Mouse (Mus musculus): ENCODE data around the gene Hist1h4i. TPM values are rescaled to one million over a fixed set of nuclear protein-coding genes. Genes with fewer than 3 reads are reported as not detected.

The Hist1h4i gene
- polyA plus RNA-seq, 1 experiment = not detected

GRCm38 (mm10) chr13:22015479-22016450 is 25.4 kb downstream of the Hist1h4i start:
- Histone ChIP-seq H3K4me1 (ENCODE audit: control insufficient read depth, insufficient read depth, low read length) (no peaks in the 10 kb centered on the region), H3K4me3 (ENCODE audit: insufficient read depth, low read depth, low read length) (no peak overlapping the region)

GRCm38 (mm10) chr13:22014411-22014845 is 26.7 kb downstream of the Hist1h4i start:
- H3K4me1 ChIP-seq (ENCODE audit: control insufficient read depth, insufficient read depth, low read length) = no peaks in the 10 kb centered on the region
- TF ChIP-seq POLR2A (IDR thresholded peaks at IDR 0.05; ENCODE audit: insufficient read depth, low read depth, low read length) (no peak), CTCF (IDR thresholded peaks at IDR 0.05; ENCODE audit: insufficient read depth, low read depth, low read length) (no peak)
- WGBS = 12% methylated on average over 17 of the region's 17 CpGs

More at GRCm38 (mm10) chr13:22015479-22016450, 25.4 kb downstream of the Hist1h4i start:
- TF ChIP-seq POLR2A (IDR thresholded peaks at IDR 0.05; ENCODE audit: insufficient read depth, low read depth, low read length) (no peak), CTCF (IDR thresholded peaks at IDR 0.05; ENCODE audit: insufficient read depth, low read depth, low read length) (no peak)
- 20% methylated on average over 27 of the region's 27 CpGs for WGBS
- no peak overlapping the region for H3K27ac ChIP-seq (ENCODE audit: insufficient read depth, low read depth, low read length)

GRCm38 (mm10) chr13:22013716-22014115 is 27.4 kb downstream of the Hist1h4i start:
- no peak for TF ChIP-seq POLR2A (IDR thresholded peaks at IDR 0.05; ENCODE audit: insufficient read depth, low read depth, low read length)
- no peak for TF ChIP-seq CTCF (IDR thresholded peaks at IDR 0.05; ENCODE audit: insufficient read depth, low read depth, low read length)
- no peak overlapping the region for H3K4me3 ChIP-seq (ENCODE audit: insufficient read depth, low read depth, low read length)
- no peaks in the 10 kb centered on the region for H3K4me1 ChIP-seq (ENCODE audit: control insufficient read depth, insufficient read depth, low read length)
- H3K27ac ChIP-seq (ENCODE audit: insufficient read depth, low read depth, low read length) = no peak overlapping the region
- 26% methylated on average over 13 of the region's 13 CpGs for WGBS

More at GRCm38 (mm10) chr13:22014411-22014845, 26.7 kb downstream of the Hist1h4i start:
- H3K27ac ChIP-seq (ENCODE audit: insufficient read depth, low read depth, low read length) = no peak overlapping the region
- no peak overlapping the region for H3K4me3 ChIP-seq (ENCODE audit: insufficient read depth, low read depth, low read length)

- Histone ChIP-seq H3K4me3 (ENCODE audit: insufficient read depth, low read depth, low read length) (no peak within 1 kb of the TSS), H3K27ac (ENCODE audit: insufficient read depth, low read depth, low read length) (no peak within 1 kb of the TSS), H3K4me1 (ENCODE audit: control insufficient read depth, insufficient read depth, low read length) (peaks cover 13% of the 10 kb centered on the region)
- WGBS = 23% methylated on average over 6 of the region's 7 CpGs
- TF ChIP-seq POLR2A (IDR thresholded peaks at IDR 0.05; ENCODE audit: insufficient read depth, low read depth, low read length) (no peak), CTCF (IDR thresholded peaks at IDR 0.05; ENCODE audit: insufficient read depth, low read depth, low read length) (no peak)
Measured at GRCm38 (mm10) chr13:22009642-22010041, 31.5 kb downstream of the Hist1h4i start, which contains the start of gene Prss16. Gene Prss16, minus strand, starts transcription at chr13:22009742.

GRCm38 (mm10) chr13:22008707-22009106 is 32.5 kb downstream of the Hist1h4i start:
- Histone ChIP-seq H3K27ac (ENCODE audit: insufficient read depth, low read depth, low read length) (no peak overlapping the region), H3K4me3 (ENCODE audit: insufficient read depth, low read depth, low read length) (no peak overlapping the region), H3K4me1 (ENCODE audit: control insufficient read depth, insufficient read depth, low read length) (peaks cover 13% of the 10 kb centered on the region)
- TF ChIP-seq CTCF (IDR thresholded peaks at IDR 0.05; ENCODE audit: insufficient read depth, low read depth, low read length) = no peak
- TF ChIP-seq POLR2A (IDR thresholded peaks at IDR 0.05; ENCODE audit: insufficient read depth, low read depth, low read length) = no peak
- WGBS = 86% methylated on average over 3 of the region's 3 CpGs

- peaks cover 13% of the 10 kb centered on the region for H3K4me1 ChIP-seq (ENCODE audit: control insufficient read depth, insufficient read depth, low read length)
- no peak overlapping the region for H3K27ac ChIP-seq (ENCODE audit: insufficient read depth, low read depth, low read length)
- TF ChIP-seq CTCF (IDR thresholded peaks at IDR 0.05; ENCODE audit: insufficient read depth, low read depth, low read length) (no peak), POLR2A (IDR thresholded peaks at IDR 0.05; ENCODE audit: insufficient read depth, low read depth, low read length) (no peak)
- WGBS = 52% methylated on average over 7 of the region's 7 CpGs
- H3K4me3 ChIP-seq (ENCODE audit: insufficient read depth, low read depth, low read length) = no peak overlapping the region
Measured at GRCm38 (mm10) chr13:22007872-22008271, 33.3 kb downstream of the Hist1h4i start.

GRCm38 (mm10) chr13:22007121-22007510 is 34.0 kb downstream of the Hist1h4i start:
- no peak overlapping the region; the same call in 1 of the 2 replicates for H3K4me3 ChIP-seq (ENCODE audit: insufficient read depth, low read depth, low read length)
- H3K27ac ChIP-seq (ENCODE audit: insufficient read depth, low read depth, low read length) = no peak overlapping the region
- 13% methylated on average over 18 of the region's 18 CpGs for WGBS
- peaks cover 13% of the 10 kb centered on the region for H3K4me1 ChIP-seq (ENCODE audit: control insufficient read depth, insufficient read depth, low read length)
- no peak for TF ChIP-seq POLR2A (IDR thresholded peaks at IDR 0.05; ENCODE audit: insufficient read depth, low read depth, low read length)
- TF ChIP-seq CTCF (IDR thresholded peaks at IDR 0.05; ENCODE audit: insufficient read depth, low read depth, low read length) = no peak

- Histone ChIP-seq H3K4me1 (ENCODE audit: control insufficient read depth, insufficient read depth, low read length) (peaks cover 13% of the 10 kb centered on the region), H3K4me3 (ENCODE audit: insufficient read depth, low read depth, low read length) (peak overlapping the region; percentile 43), H3K27ac (ENCODE audit: insufficient read depth, low read depth, low read length) (no peak overlapping the region)
- WGBS = 1% methylated on average over 38 of the region's 38 CpGs
- TF ChIP-seq POLR2A (IDR thresholded peaks at IDR 0.05; ENCODE audit: insufficient read depth, low read depth, low read length) (0 out of 2 replicates have a peak, but pooled peaks have one; percentile 15), CTCF (IDR thresholded peaks at IDR 0.05; ENCODE audit: insufficient read depth, low read depth, low read length) (no peak)
Measured at GRCm38 (mm10) chr13:22006334-22007120, 34.6 kb downstream of the Hist1h4i start.

Measured in olfactory bulb, adult 2 months (tissue).